Mouse (Mus musculus) liver, adult 2 months (tissue): ENCODE measurements around the gene Mrvi1.

Source experiments
- CTCF ChIP-seq: fragments of 200-500 bp; IDR thresholded peaks from 2 replicates; pipeline ENCODE4 v1.5.1; 2011; ENCODE audit warnings: low read depth, low read length, control low read depth
- POLR2A ChIP-seq: fragments of 200-500 bp; IDR thresholded peaks from 2 replicates; pipeline ENCODE4 v1.6.1; 2011; ENCODE audit warnings: low read length, control low read depth; ENCODE audit not compliant: insufficient read depth; ENCODE audit errors: extremely low read depth

GRCm38 (mm10) chr7:111015731-111016130 lies 33.5 kb upstream of the Mrvi1 start:
- TF ChIP-seq POLR2A: no peak
- TF ChIP-seq CTCF: no peak
